Mouse (Mus musculus) urinary bladder, adult 2 months (tissue): ENCODE data around the gene Tle2. TPM values are rescaled to one million over a fixed set of nuclear protein-coding genes. Genes with fewer than 3 reads are reported as not detected.
A peak's percentile ranks its signal among the peaks of the same experiment; 100 is the strongest.

Source experiments
- DNase-seq: peaks from one replicate; pipeline ENCODE4 v3.0.0; 2022; ENCODE audit warnings: low spot score
- polyA plus RNA-seq: library from polyadenylated mRNA; depleted of rRNA; stranded (reverse); fragments of >200 nt; gene quantifications from 2 replicates; pipeline ENCODE4 v1.2.3, GENCODE M21; 2012

Tle2 gene
- polyA plus RNA-seq, 1 experiment, result 93.4 TPM

DNA sequence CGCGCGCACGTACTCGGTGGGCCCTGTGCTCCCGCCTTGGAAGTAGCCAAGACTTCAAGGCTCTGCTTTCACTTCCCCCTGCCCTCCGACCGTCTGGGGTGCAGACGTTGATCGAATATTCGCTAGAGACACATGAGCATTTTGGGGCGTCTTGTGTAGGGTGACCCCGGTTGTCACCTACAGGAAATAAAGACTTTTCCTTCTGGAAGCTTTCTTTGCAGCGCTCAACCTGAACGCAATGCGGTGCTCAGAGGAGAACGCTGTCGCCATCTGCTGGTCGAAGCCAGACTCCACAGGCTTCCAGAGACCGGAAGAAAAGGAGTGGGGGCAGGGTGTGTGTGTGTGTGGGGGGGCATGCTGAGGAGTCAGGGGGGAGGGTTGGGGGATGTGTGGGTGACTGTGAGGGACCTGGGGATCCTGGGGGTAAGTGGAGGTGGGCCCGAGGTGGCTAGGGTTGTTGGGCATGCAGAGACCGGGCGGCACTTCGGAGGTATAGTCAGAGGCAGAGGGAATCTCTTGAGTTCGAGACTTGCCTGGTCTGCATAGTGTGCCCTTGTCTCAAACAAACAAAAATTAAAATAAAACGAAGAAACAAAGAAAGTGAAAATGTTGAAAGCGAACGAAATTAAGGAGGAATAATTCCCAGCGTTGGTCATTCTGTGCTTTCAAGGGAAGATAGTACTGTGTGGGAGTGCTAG, 30.8 kb downstream of the Tle2 start:
- DNase-seq, result peak; percentile 67

DNA sequence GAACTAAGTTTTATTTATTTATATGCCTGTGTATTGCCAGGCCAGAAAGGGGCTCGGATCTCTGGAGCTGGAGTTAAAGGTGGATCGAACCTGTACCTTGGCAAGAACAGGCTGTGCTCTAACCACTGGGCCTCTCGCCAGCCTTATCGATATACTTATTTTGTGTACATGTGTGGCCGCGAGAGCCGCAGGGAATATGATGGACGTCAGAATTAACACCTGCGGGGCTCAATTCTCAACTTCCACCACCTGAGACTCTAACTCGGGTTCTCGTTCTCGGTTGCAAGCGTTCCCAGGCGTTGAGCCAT, 31.3 kb downstream of the Tle2 start:
- no peak for DNase-seq

DNA sequence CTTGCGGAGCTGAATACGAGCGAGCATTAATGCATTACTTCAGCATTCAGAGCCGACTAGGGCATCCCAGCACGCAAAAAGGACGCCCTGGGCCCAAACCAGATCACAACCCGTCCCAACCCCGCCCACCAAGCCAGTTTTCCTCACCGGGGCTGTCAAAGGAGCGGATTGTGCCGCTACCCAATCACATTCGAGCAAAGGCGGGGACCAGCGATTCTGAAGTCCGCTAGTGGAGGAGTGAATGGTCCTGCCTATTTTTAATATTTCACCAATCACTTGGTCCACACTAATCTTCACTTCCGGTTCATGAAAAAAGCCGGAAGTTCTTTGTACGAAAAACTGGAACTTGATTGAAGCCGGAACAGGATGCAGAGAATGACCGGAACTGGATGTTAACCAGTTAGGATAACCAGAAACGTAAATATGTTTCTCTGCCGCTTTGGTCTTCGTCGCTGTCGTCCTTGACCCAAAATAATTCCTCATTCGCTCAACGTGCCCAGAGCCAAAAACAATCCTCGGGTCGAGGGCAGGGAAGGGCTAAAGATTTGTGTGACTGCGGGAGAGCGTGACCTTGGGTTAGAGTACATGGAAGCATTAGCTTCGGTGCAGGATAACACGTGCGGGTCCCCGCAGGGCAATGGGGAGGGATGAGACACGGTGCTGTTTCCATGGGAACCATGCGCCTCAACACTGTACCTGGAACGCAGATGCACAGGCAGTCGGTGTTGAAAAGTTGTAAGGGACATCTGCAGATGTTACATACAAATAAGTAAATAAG, 31.8 kb downstream of the Tle2 start, which contains the start of gene BC025920:
BC025920 (plus strand) TSS at position 297 of the 778 bp plus-strand sequence.
- DNase-seq, result peak; percentile 78

DNA sequence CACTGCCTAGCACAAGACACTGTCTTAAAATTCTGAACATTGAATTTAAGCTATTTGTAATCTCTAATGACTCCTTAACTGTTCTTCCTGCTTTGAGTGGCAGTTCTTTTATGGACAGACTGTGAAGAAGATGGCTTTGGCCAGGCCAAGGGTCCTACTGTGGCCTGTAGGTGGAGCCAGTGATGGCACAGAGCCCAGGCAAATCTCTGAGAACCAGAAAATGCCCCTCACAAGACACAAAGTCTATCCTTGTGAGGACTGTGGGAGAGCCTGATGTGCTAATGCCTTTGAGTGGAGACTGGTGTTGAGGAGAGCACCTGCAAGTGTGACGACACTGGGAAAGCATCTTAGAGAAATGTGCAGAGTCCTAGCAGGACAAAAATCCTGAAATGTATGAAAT, 33.9 kb downstream of the Tle2 start:
- no peak for DNase-seq

DNA sequence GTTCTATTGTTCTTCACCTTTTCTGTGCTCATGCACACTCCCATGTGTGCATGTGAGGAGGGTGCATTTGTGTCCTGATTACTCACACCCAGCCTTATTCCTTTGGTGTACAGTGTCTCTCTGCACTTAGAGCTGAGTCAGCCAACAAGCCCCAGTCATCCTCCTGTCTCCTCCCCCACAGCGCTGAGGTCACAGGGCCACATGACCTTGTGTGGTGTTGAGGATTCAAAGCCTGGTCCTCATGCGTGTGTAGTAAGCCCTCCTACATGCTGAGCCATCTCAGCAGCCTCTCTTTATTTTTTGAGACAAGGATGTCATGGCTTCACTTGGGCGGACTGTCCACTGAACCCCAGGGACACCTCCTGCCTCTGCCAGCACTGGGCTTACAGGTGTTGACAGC, 38.4 kb downstream of the Tle2 start:
- no peak for DNase-seq

DNA sequence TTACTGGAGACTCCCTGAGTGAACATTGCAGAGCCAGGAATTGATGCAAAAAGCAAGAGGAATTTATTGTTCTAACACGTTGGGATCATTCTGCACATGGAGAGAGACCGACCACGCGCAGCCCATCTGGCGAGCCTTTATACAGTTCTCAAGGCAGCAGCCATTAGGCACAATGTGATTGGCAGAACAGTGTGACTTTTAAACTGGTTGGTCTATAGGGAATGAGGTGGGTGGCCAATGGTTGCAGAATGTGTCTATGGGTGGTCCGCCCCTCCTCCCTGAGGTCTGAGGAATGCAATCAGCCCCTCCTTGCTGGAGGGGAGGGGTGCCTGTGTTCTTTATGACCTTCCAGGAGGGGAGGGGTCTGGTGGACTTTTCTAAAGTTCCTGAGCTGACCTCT, 41.1 kb downstream of the Tle2 start:
- DNase-seq, result no peak

DNA sequence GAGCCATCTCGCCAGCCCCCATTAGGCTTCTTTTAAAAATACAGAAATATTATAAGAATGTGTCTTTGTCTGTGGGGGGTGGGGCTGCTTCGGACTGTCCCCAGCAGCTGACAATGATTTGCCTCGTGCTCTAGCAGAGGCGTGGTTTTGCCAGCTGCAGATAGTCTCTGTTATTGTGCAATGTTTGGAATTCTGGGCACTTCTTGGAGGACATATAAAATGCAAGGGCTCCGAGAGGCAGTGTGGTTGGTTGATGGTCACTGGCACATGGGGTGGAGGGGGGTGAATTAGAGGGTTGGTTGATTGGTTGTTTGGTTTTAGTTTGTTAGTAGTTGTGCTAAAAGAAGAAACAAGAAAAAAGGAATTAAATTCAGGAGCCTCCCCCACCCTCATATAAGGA, 45.6 kb downstream of the Tle2 start:
- DNase-seq, result no peak

DNA sequence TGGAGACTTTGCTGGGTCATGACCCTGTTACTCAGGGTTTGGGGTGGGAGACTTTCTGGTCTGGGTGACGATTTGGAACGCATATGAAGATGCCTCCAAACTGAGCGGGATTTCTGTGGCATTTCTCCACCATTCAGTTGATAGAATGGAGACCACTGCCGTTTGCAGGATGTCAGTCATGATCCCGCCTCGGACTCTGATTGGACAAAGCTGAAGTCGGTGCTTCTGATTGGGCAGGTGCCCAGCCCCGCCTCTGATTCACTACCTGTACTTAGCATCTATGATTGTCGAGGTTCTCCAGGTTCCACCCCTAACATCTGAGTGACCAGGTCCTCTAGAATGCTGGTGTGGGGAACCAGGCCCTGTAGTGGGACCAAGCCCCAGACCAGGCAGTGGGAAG, 46.4 kb downstream of the Tle2 start:
- no peak for DNase-seq

DNA sequence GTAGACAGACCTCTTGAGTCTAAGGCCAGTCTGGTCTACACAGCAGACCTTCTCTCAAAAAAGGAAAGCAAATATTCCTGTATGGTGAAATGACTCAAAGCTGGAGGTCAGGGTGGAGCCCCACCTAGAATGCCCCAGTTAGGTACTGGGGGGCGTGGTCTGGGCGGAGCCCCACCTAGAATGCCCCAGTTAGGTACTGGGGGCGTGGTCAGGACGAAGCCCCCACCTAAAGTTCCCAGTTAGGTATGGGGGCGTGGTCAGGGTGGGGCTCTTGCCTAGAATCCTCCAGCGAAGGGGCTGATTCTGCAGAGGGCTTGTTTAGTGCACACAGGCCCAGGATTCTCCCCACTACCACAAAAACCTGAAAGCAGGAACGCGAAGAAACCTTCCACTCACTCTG, 49.1 kb downstream of the Tle2 start:
- DNase-seq, result no peak

DNA sequence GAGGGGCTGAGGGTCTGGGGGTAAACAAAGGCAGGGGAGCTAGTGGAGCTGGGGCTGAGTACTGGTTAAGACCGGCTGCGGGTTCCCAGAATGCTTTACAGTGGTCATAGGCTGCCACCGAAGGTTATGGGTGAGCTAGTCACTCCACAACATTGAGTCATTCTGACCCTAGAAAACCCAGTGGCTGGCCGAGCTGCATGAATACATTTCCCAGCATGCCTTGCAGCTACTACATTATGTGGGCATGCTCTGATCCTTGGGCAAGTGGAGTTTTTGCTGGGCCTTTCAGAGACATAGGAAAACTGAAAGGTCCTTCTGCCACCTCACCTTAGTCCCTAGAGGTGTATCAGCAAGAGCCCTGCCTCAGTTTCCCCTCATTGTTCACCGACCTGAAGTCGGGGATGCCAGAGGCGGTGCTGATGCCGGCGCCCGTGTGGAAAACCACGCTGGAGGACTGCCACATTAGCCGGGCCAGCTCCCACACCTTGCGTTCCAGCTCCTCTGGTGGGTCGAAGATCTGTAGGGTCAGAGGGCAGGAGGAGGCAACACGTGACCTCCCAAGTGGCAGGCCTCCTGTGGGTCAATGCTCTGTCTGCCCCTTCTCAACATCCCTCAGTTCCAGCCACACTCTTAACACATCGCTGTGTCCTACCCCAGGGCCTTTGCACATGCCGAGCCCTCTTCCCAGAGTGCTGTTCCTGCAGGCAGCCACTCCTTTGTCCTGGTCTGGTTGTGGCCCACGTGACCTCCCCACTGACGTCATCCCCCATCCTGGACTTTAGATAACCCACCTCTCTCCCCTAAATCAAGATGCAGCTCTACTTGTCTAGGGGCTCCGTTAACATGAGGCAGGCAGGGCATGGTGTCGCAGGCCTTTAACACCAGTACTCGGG, 52.0 kb downstream of the Tle2 start:
- DNase-seq, result no peak

DNA sequence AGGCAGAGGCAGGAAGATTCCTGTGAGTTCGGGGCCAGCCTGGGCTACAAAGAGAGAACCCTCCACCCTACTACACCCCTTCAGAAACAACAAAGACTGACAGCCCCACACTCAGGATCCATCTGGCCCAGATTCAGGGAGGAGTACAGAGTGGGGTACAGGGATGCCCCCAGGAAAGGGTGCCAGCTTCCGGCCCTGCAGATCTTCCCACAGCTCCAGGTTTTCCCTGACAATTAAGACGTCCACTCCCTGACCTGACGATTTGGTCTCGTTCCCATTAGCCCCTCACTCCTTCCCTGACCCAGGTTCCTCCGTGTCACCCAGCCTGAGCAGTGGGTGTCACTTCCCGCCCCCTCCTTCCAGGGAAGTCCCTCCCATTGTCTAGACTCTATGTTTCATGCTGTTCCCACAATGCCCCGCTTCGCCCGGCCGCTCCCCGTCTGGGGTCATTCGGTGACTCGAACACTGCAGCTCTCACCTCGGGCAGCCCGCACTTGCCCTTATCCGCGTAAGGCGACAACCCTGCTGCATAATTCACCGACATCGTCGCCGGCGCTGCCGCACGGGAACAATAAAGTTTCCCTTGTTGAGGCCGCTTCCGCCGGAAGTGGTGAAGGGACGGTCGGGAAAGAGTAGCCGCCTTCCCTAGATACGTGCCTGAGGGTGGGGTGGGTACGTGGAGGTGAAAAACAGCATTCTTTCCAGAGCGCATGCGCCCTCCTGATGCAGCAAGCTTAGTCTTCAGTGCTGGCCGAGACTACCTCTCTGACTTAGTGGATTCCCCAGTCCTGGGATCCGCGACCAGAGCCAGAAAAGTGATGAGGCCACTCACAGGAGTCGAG, 52.9 kb downstream of the Tle2 start, which contains the start of gene Sirt6:
Sirt6 (minus strand) TSS at position 804 of the 842 bp plus-strand sequence.
- peak; percentile 81 for DNase-seq

DNA sequence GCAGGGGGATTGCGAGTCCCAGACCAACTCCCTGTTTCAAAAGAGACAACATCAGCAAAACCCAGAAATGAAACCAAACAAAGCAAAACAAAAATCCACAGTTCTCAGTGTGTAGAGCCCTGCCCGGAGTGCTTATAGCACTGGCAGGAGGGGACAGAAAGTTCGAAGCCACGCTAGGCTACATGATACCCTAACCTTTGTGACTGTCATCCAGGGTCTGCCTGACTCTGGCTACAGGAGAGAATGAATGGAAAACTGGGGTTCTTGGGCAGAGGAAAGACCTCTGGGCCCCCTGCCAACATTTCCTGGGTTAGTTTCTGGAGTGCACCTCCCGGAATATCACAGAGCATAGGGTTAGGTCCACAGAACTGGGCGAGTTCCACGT, 53.5 kb downstream of the Tle2 start:
- peak; percentile 30 for DNase-seq

DNA sequence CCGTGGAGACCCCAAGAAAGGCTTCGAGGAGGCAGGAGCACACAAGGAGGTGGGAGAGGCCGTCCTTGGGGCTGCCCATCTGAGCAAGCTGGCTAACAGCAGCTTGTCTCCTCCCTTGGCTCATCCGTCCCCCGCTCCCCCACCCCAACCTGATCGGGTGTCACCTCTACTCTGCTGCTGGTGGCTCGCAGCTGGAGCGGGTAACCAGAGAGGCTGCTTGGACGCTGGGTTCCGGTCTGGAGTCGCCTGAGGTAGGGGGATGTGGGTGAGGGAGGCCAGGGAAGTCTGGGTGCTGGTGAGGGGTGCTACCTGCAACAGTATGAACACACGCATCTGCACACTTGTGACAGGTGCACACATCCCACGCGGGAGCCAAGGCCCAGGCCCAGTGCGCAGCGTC, 54.0 kb downstream of the Tle2 start, which contains the start of gene Ankrd24:
Ankrd24 (plus strand) TSS at position 151 of the 400 bp plus-strand sequence.
- DNase-seq, result no peak

DNA sequence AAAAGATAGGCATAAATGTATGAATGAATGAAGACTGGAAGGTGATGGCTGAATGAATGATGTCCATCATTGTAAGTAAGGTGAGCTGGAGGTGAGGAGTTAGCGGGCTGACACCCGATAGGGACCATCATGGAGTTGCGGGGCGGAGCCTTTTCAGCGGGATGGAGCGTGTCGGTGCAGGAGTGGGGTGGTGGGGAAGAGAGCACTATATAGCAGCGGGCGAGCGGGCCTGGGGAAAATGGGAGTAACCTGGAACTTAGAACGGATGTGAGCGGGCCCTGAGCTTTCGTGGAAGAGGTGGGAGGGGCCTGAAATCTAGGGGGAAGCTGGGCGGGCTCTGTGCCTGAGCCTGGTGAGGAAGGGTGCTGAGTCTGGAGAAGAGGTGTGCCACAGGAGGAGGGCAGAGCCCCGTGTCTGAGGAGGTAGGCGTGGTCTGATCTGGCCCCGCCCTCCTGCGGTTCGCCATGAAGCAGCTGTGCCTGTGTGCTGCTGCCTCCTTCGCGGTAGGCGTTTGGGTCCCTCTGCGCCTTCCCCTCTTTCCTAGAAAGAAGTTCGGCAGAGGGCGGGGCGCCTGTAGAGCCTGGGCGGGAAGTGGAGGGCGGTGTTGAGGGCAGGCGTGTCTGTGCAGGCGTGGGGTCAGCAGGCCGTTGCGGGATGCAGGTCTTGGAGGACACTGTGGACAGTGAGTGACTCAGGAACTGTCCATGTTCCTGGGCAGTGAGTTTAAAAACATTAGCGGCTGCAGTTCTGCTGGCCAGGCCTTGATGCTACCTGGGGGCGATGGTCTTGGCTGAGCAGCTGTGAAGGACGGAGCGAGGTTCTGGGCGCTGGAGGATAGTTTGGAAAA, 59.1 kb downstream of the Tle2 start:
- DNase-seq, result peak; percentile 65

DNA sequence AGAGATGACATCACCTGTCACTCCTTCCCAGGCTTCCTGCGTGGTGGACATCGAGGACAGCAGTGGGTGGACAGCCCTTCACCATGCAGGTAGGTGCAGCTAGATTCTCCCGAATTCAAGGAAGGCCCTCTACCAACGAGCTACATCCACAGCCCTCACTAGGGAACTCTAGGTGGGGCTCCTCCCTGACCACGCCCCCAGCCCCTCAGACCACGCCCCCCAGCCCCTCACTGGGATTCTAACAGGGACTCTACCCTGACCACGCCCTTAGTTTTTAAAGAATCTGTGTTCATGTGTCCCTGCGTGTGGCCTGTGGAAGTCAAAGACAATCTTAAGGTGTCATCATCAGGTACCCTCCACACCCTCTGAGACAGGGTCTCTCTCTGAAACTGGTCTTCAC, 62.0 kb downstream of the Tle2 start:
- DNase-seq, result no peak

DNA sequence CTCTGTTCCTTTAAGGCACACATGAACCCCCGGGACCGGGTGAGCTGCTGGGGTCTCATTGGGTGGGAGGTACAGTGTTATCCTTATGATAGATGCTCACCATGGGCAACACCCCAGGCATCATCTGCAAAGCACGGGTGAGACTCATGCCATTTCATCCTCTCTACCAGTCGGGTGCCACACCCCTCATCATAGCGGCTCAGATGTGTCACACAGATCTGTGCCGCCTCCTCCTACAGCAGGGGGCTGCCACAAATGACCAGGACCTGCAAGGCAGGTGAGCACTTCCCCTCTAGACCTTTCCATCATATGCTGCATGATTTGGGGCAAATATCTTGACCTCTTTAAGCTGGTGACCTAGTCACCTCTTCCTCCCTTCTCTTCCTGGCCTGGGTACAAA, 63.7 kb downstream of the Tle2 start:
- DNase-seq, result peak; percentile 18
